8 mouse cellular contexts compared by ENCODE assay signal in genomic region chr11:119909436-119909835, GRCm38 (mm10). TPM values are rescaled to one million over a fixed set of nuclear protein-coding genes. Genes with fewer than 3 reads are reported as not detected.
A peak's percentile ranks its signal among the peaks of the same experiment; 100 is the strongest.
DNase-seq lines count a peak whose midpoint lies in the region; ATAC-seq and TF ChIP-seq lines count a peak whose summit lies in the region.

No protein-coding gene starts in this region.

- H3K27ac ChIP-seq in gastrocnemius, adult 2 months: no peak overlapping the region
- H3K27ac ChIP-seq in bone marrow, adult 2 months (ENCODE audit: control insufficient read depth, insufficient read depth, low read depth, low read length, poor library complexity): no peak overlapping the region
- no peak overlapping the region for H3K27ac ChIP-seq in forebrain, embryonic 15.5 days (replicated peaks)
- no peak overlapping the region for H3K27ac ChIP-seq in hindbrain, embryonic 16.5 days (ENCODE audit: low read depth, low read length)
- peak overlapping the region; percentile 12; the same call in 1 of the 2 replicates for H3K27ac ChIP-seq in limb, embryonic 10.5 days

- WGBS in bone marrow, adult 2 months: under 1% methylated on average over 5 of the region's 5 CpGs
- WGBS in forebrain, embryonic 15.5 days: 2% methylated on average over 5 of the region's 5 CpGs
- 0% methylated on average over 5 of the region's 5 CpGs for WGBS in hindbrain, embryonic 16.5 days
- 2% methylated on average over 5 of the region's 5 CpGs for WGBS in limb, embryonic 10.5 days

- peak overlapping the region; percentile 26; the same call in 1 of the 2 replicates for H3K4me3 ChIP-seq in gastrocnemius, adult 2 months
- no peak overlapping the region for H3K4me3 ChIP-seq in bone marrow, adult 2 months (replicated peaks; ENCODE audit: control insufficient read depth, low read depth, low read length)
- no peak overlapping the region for H3K4me3 ChIP-seq in forebrain, embryonic 15.5 days
- no peak overlapping the region for H3K4me3 ChIP-seq in hindbrain, embryonic 16.5 days (ENCODE audit: low read length)
- no peak overlapping the region for H3K4me3 ChIP-seq in limb, embryonic 10.5 days

- H3K27me3 ChIP-seq in forebrain, embryonic 15.5 days: peaks cover 11% of the 10 kb centered on the region
- 0 out of 2 replicates have a peak, but pooled peaks cover 2% of the 10 kb centered on the region for H3K27me3 ChIP-seq in hindbrain, embryonic 16.5 days (replicated peaks; ENCODE audit: control insufficient read depth, insufficient read depth, low read length)
- peaks cover 30% of the 10 kb centered on the region; the same call in 1 of the 2 replicates for H3K27me3 ChIP-seq in limb, embryonic 10.5 days (ENCODE audit: low read depth, poor library complexity, severe bottlenecking)

- ATAC-seq in forebrain, embryonic 15.5 days (replicated peaks): no peak
- no peak for ATAC-seq in hindbrain, embryonic 16.5 days

- intact Hi-C loops in gastrocnemius, adult 2 months (cut with DNase I): loop anchor here (1.0 kb wide), 1 partner anchor 82 kb away; no protein-coding TSS in a partner anchor

- H3K9me3 ChIP-seq in forebrain, embryonic 15.5 days: no peaks in the 10 kb centered on the region
- no peaks in the 10 kb centered on the region for H3K9me3 ChIP-seq in hindbrain, embryonic 16.5 days (ENCODE audit: control insufficient read depth, low read length)
- H3K9me3 ChIP-seq in limb, embryonic 10.5 days (replicated peaks): no peaks in the 10 kb centered on the region

- no peaks in the 10 kb centered on the region for H3K36me3 ChIP-seq in forebrain, embryonic 15.5 days
- H3K36me3 ChIP-seq in hindbrain, embryonic 16.5 days (ENCODE audit: control insufficient read depth, insufficient read depth, low read length): no peaks in the 10 kb centered on the region
- H3K36me3 ChIP-seq in limb, embryonic 10.5 days: no peaks in the 10 kb centered on the region

- TF ChIP-seq POLR2A in bone marrow, adult 2 months (IDR thresholded peaks at IDR 0.05; ENCODE audit: borderline replicate concordance, control insufficient read depth, low read depth, low read length): no peak

- no peak overlapping the region for H3K9ac ChIP-seq in forebrain, embryonic 15.5 days (replicated peaks)
- H3K9ac ChIP-seq in hindbrain, embryonic 16.5 days (ENCODE audit: low read depth, low read length): no peak overlapping the region

- H3K4me1 ChIP-seq in bone marrow, adult 2 months (ENCODE audit: control insufficient read depth, insufficient read depth, low read length): peaks cover 6% of the 10 kb centered on the region
- peaks cover 32% of the 10 kb centered on the region for H3K4me1 ChIP-seq in forebrain, embryonic 15.5 days
- H3K4me1 ChIP-seq in hindbrain, embryonic 16.5 days (ENCODE audit: control insufficient read depth, insufficient read depth, low read depth, low read length): peaks cover 13% of the 10 kb centered on the region
- peaks cover 43% of the 10 kb centered on the region for H3K4me1 ChIP-seq in limb, embryonic 10.5 days

- H3K4me2 ChIP-seq in forebrain, embryonic 15.5 days (replicated peaks): 0 out of 2 replicates have a peak overlapping the region, but pooled peaks have one; percentile 13
- H3K4me2 ChIP-seq in hindbrain, embryonic 16.5 days (ENCODE audit: low read length): peak overlapping the region; percentile 12; the same call in 1 of the 2 replicates

- DNase-seq in gastrocnemius, adult 2 months: peak; percentile 72
- DNase-seq in gastrocnemius, adult 8-10 months (ENCODE audit: low spot score in 2 of 2): no peak
- DNase-seq in limb, embryonic 10.5 days (ENCODE audit: low spot score): peak; percentile 86
- DNase-seq in naive thymus-derived CD4-positive, alpha-beta T cell, adult 2 months (ENCODE audit: low read depth): peak; percentile 84
- peak; percentile 90 for DNase-seq in testis, postnatal 10 days (ENCODE audit: low spot score)

- TF ChIP-seq CTCF in gastrocnemius, adult 2 months (IDR thresholded peaks at IDR 0.05): peak; percentile 92
- TF ChIP-seq CTCF in bone marrow, adult 2 months (IDR thresholded peaks at IDR 0.05; ENCODE audit: control insufficient read depth, insufficient read depth, low read length): peak; percentile 90

RNA-seq across cellular contexts. Expression of gene Chmp6, which starts 3.8 kb away (rescaled TPM):
- total RNA-seq in gastrocnemius, adult 2 months (2021): 10 to 100 TPM; 29.6 to 31.3 TPM
- 10 to 100 TPM; 26.4 to 32.0 (median 30.1) TPM for total RNA-seq in gastrocnemius, adult 8-10 months (2022)
- 16.1 and 18.5 TPM in 2 replicates for polyA plus RNA-seq in bone marrow, adult 2 months (2011; ENCODE audit: insufficient read depth, insufficient read length, low replicate concordance, missing spikeins)
- 94.2 and 95.7 TPM in 2 replicates for polyA plus RNA-seq in forebrain, embryonic 15.5 days (2015; fragmentation: Nextera tagmentation; extraction: Ambion mirVana)
- polyA plus RNA-seq in hindbrain, embryonic 16.5 days (2015; fragmentation: Nextera tagmentation; extraction: Ambion mirVana): 112 and 114 TPM in 2 replicates
- 123 and 127 TPM in 2 replicates for polyA plus RNA-seq in limb, embryonic 10.5 days (2016; fragmentation: Nextera tagmentation; extraction: Ambion mirVana)

RNA-seq across cellular contexts. Expression of gene Baiap2, which starts 33.1 kb away (rescaled TPM):
- total RNA-seq in gastrocnemius, adult 2 months (2021): 1 to 10 TPM; 1.5 to 2.0 TPM
- 1 to 10 TPM in 2 of 4 experiments, under 1 TPM in 2; 0.56 to 1.7 (median 1.2) TPM for total RNA-seq in gastrocnemius, adult 8-10 months (2022)
- 5.7 and 7.9 TPM in 2 replicates for polyA plus RNA-seq in bone marrow, adult 2 months (2011; ENCODE audit: insufficient read depth, insufficient read length, low replicate concordance, missing spikeins)
- polyA plus RNA-seq in forebrain, embryonic 15.5 days (2015; fragmentation: Nextera tagmentation; extraction: Ambion mirVana): 28.1 and 34.0 TPM in 2 replicates
- polyA plus RNA-seq in hindbrain, embryonic 16.5 days (2015; fragmentation: Nextera tagmentation; extraction: Ambion mirVana): 22.8 and 23.9 TPM in 2 replicates
- polyA plus RNA-seq in limb, embryonic 10.5 days (2016; fragmentation: Nextera tagmentation; extraction: Ambion mirVana): 13.3 and 13.8 TPM in 2 replicates

Comparison
In these comparisons a context has a peak if more than half of its experiments do, and no peak if none do; other contexts are left out.
1. DNase-seq: peak in gastrocnemius, adult 2 months (single experiment), limb, embryonic 10.5 days (single experiment), naive thymus-derived CD4-positive, alpha-beta T cell, adult 2 months (single experiment) and testis, postnatal 10 days (single experiment); none in gastrocnemius, adult 8-10 months (0 of 2).